Mouse (Mus musculus) layer of hippocampus, postnatal 10 days (tissue): ENCODE results near the gene Galt. TPM values are rescaled to one million over a fixed set of nuclear protein-coding genes. Genes with fewer than 3 reads are reported as not detected.
"Not testable (repeated sequence)": the region's sequence is repeated elsewhere in the genome, so short reads cannot be mapped to it uniquely, and the experiment has no call there.

Source experiments
- DNase-seq, 2 experiments: peaks; one replicate each; pipeline ENCODE4 v3.0.0; 2021; ENCODE audit warnings: low spot score in 2 of 2
- total RNA-seq, 2 experiments: library from RNA; stranded (reverse); gene quantifications; 2 replicates each; pipeline ENCODE4 v1.2.3; 2021

The Galt gene
- total RNA-seq, 2 experiments from 2014 or later: 49.0 to 51.1 TPM

DNA sequence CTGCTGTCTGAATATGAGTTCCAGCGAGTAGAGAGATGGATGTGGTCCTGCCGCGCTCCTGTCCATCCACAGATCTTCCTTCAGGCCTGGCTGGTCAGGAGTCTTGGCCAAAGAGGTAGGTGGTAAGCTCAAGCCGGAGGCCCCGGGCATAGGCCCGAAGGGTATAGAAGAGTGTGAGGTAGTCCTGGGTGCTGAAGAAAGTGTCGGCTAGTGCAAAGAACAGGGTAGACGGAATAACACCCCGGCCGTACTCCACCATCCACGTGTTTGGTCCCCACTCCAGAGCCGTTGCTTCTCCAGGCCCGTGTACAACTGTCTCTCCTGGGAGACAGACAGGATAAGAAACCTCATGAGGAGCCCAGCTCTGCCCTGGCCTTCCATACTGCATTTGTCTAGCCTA, 15.8 kb upstream of the Galt start:
- DNase-seq: peak in 1 of 2 experiments; percentile 13

GRCm38 (mm10) chr4:41740380-41741157, 14.5 kb upstream of the Galt start:
- peak in 1 of 2 experiments; percentile 72 for DNase-seq

DNA sequence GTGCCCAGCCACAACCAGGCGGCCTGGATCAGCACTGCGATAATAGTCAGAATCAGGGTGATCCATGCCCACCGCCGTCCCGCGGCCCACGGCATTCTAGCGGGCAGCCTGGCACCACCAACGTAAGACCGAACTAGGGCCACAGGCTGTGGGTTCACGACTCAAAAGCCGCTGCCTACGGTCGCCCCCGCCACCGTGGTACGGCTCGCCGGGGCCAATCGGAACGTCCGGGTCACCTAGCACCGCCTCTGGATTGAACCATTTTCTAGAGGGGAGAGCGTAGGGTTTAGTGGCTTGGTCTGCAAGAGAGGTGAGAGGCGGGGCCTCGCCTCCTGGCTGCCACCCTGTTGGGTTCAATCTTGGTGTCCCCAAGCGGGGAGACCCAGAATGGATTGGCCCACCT, 13.9 kb upstream of the Galt start:
- peak; percentile 86 to 92 for DNase-seq

DNA sequence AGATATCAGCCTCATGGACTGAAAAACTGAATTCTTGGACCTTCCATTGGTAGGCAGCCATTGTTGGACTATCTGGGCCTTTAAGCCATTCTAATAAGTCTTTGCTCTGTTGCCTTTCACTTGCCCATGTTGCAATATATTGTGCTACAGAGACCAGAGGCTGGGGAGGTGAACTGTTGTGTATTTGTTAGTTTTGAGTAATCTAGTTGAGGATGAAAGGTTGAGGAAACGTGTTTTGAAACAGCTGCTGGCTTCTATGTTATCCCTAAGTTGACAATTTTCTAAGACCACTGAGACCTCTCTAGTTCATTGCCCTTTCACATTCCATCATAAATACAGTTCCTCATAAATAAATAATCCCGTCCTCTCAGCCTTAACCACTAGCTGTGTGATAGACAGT, 10.9 kb upstream of the Galt start:
- no peak for DNase-seq

GRCm38 (mm10) chr4:41745021-41745420, 10.0 kb upstream of the Galt start:
- no peak for DNase-seq

- peak; percentile 82 to 86 for DNase-seq
Observed at GRCm38 (mm10) chr4:41755338-41756305, 594 bp downstream of the Galt start, which contains the start of gene Sigmar1. Gene Sigmar1, minus strand, starts transcription at chr4:41756157.

DNA sequence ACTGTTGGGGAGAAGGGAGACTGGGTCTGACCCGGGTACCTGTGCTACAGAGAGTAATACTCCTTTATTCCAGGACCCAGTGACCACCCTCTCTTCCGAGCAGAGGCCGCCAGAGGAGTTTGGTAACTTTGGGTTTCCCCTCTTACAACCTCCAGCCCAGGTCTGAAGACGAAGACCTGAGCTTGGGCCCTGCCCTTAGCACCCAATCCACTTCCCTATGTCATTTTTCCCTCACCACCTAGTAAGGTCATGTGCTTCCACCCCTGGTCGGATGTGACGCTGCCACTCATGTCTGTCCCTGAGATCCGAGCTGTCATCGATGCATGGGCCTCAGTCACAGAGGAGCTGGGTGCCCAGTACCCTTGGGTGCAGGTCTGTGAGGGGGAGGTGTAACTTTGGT, 1.4 kb downstream of the Galt start:
- no peak for DNase-seq

GRCm38 (mm10) chr4:41757321-41757720, 2.3 kb downstream of the Galt start:
- DNase-seq: no peak

DNA sequence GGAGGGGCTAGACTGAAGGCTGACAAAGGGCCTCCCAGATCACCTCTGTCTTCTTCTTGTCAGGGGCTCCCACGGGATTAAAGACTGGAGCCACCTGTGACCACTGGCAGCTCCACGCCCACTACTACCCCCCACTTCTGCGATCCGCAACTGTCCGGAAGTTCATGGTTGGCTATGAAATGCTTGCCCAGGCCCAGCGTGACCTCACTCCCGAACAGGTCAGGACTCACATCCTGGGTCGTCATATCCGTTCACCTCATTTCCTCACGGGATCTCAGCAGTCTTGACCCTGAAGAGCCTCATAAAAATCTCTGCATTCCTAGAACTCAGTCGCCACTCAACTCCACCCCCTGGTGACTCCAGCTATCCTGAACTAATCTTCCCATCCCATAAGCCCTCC, 3.0 kb downstream of the Galt start:
- no peak for DNase-seq

DNA sequence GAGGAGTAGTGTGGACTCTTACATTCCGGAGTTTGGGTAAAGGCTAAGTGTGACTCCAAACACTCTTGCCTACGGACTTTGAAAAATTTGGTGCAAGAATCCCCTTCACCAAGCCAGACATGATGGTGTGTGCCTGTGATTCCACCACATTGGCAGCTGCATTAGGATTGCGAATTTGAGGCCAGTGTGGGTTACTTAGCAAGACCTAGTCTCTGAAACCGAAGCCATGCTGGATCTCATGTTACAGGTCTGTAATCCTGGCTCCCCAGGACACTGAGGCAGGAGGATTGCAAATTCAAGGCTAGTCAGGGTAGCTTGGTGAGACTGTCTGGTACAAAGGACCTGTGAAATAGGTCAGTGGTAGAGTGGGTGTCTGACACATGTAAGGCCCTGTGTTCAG, 3.7 kb downstream of the Galt start:
- DNase-seq: no peak

- DNase-seq: peak in 1 of 2 experiments; percentile 44
Observed at GRCm38 (mm10) chr4:41759206-41759605, 4.2 kb downstream of the Galt start.

- no peak for DNase-seq
Observed at GRCm38 (mm10) chr4:41759656-41760287, 4.7 kb downstream of the Galt start.

DNA sequence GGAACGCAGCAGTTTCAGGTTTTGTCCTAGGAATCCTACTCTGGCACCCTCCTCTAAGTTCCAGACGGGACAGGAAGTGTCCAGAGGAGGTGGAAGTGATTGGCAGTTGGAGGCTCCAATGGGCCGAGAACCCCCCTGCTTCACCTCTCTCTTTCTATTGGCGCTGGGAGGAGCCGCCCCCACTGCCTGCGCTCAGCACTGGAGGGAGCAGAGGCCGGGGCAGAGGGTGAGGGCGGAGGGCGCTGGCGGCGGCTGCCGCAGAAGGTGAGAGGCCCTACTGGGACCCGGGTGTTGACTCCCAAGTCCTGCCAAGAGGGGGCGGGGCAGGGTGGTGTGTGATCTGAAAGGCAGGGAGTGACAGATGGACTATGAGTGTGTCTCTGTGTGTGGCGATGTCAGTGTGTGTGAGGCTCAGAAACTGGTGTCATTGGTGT, 5.3 kb downstream of the Galt start:
- DNase-seq: peak; percentile 63 to 74

DNA sequence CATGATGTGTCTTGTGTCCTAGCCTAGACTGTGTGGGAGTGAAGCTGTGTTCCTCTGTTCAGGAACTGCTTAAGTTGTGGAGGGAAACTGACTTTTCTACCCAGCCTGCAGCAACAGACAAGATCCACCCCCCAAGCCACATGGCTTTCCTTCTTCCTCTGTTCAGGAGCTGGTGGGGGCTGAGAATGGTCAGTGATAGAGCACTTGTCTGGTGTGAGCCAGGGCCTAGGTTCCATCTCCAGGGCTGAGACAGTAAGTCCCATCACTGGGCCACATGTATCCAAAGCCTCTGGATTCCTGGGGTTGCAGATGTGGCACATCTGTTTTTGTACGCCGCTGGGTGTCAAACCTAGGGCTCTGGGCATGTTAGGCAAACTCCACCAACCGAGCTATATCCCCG, 5.9 kb downstream of the Galt start:
- DNase-seq: no peak

DNA sequence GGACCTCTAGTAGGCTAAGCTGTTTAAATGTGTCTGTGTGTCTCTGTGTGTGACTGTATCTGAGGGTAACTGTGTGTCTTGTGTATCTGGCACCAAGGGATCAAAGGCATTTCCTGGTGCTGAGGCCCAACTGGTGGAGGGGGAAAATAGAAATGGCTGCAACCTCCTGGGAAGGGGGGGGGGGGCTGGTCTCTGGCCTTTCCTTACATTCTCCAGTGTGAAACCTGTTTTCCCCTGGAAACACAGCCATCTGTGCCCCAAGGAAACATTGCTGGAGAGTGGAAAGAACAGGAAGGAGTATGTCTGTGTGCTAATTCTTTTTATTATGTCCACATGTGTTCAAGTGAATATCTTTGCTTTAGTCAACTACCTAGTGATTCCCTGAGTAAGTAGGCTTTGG, 6.7 kb downstream of the Galt start:
- DNase-seq: no peak

- peak in 1 of 2 experiments; percentile 33 for DNase-seq
Observed at GRCm38 (mm10) chr4:41762099-41762687, 7.2 kb downstream of the Galt start.

GRCm38 (mm10) chr4:41762688-41763114, 7.7 kb downstream of the Galt start:
- peak; percentile 57 to 75 for DNase-seq

DNA sequence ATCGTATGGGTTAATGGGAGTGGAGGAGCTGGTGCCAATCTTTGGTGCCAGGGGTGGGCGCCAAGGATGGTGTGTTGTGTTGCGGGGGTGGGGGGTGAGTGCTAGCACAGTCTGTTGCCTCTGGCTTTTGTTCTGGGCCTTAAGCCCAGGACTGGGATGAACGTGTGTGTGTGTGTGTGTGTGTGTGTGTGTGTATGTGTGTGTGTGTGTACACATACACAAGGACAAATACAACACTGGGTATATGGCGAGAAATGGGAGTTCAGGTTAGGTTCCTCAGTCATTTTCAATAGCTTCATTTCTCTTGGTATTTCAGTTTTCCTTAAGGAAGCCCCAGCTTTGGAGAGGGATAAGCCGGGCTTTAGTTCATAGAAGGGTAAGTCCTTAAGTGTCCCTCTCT, 8.1 kb downstream of the Galt start:
- not testable (repeated sequence) for DNase-seq

GRCm38 (mm10) chr4:41767301-41767700, 12.3 kb downstream of the Galt start:
- not testable (repeated sequence) for DNase-seq

- not testable (repeated sequence) for DNase-seq
Observed at GRCm38 (mm10) chr4:41772946-41773345, 17.9 kb downstream of the Galt start.

- DNase-seq: peak in 1 of 2 experiments; percentile 60
Observed at GRCm38 (mm10) chr4:41773502-41773901, 18.5 kb downstream of the Galt start.
